Mouse (Mus musculus): ENCODE results near the gene Kxd1.

- TF ChIP-seq GATA1 (IDR thresholded peaks at IDR 0.05; ENCODE audit: borderline replicate concordance, low read length) (no peak), FLI1 (IDR thresholded peaks at IDR 0.05; ENCODE audit: low read length) (no peak)
These were observed 33.9 kb downstream of the Kxd1 start for GRCm38 (mm10) chr8:70493692-70494415.

All from megakaryocyte, embryonic 14.5 days (primary cell).